Mouse (Mus musculus) layer of hippocampus, adult 11-12 months (tissue): Measurements from ENCODE around the gene Ip6k1.

Experiments
- DNase-seq: peaks from one replicate; pipeline ENCODE4 v3.0.0; 2022; ENCODE audit warnings: low spot score

Ip6k1 gene

DNA sequence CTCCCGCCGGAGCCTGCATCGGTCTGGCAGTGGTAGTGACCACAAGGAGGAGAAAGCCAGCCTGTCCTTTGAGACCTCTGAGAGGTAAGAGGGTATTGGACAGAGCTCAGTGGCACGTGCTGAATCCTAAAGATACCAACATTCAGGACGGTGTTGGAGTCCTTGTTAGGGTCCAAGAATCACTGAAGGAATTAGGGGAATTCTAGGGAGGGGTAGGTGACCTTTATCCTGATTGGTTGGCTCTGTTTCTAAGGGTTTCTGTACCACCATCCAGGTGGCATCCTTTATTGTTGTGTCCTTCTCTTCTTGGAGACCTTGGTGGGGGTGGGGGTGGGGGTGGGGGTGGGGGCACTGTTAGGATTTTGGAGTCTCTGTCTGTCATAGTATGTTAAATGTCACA is 29.8 kb downstream of the Ip6k1 start:
- DNase-seq: no peak

- DNase-seq: no peak
These were observed 33.2 kb downstream of the Ip6k1 start for GRCm38 (mm10) chr9:108035331-108036156.

DNA sequence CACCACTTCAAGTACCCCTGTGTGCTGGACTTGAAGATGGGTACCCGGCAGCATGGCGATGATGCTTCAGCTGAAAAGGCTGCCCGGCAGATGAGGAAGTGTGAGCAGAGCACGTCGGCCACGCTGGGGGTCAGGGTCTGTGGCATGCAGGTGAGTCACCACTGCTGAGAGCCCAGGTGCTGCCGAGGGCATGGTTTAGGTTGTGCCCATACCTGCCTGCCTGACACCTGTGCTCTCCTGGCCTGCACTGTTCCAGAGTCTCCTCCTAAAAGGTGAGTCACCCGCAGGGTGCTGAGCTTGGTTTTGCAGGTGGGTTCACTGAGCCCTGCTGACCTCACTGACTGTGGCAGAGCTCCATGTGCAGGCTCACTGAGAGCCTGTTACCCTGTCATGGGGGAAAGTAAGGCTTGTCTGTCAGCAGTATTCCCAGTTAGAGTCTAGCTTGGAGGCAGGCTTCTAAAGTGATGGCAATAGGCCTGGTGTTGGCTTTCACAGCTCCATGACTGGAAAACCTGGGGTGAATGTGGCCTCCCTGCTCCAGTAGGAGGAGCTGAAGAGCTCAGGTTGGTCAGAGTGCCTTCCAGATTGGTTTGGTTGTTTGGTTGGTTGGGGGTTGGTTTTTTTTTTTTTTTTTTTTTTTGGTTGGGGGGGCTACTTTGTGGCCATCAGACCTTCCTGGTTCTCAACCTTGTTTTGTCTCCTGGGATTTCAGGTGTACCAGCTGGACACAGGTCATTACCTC is 42.6 kb downstream of the Ip6k1 start:
- no peak for DNase-seq

DNA sequence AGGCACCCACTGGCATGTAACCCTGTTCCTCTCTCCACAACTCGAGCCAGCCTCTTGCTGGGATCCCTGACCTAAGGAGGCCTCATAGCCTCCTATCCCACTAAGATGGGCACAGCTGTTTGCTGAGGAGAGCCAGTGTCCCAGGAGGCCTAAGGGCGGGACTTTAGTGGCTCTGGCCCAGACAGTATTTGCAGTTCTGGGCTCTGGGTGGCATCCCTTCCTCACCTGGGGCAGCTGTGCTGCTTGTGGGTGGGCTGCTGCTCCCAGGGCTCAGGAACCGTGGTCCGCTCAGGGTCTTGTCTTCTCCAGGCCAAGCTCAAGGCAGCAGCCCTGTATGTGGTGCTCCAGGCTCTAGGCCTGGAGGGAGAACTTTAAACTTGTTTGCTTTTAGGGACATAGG is 44.3 kb downstream of the Ip6k1 start:
- DNase-seq: no peak

GRCm38 (mm10) chr9:108047601-108048565 is 45.6 kb downstream of the Ip6k1 start:
- DNase-seq: no peak

DNA sequence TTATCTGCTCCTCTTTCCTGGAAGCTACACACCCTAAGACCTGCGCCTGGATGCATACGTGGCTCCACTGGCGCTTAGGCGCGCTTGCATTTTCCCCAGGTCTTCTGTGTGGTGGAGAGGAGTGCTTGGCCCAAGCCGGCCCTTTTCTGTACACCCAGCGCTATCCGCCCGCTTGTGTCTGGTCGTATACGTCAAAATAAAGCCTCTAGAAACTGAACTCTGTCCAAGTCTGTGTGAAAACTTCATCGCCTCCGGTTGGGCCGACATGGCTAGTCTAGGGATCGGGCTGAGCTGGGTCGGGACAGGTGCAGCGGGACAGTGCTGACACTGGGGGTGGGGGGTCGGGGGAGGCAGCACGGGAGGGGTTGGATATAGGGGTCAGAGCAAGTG is 46.3 kb downstream of the Ip6k1 start:
- no peak for DNase-seq

- peak; percentile 97 for DNase-seq
These were observed 46.7 kb downstream of the Ip6k1 start, which contains the start of gene Gmppb for GRCm38 (mm10) chr9:108049016-108049455. Gene Gmppb (plus strand): TSS chr9:108049242.

GRCm38 (mm10) chr9:108049561-108050251 is 47.4 kb downstream of the Ip6k1 start:
- DNase-seq: no peak

GRCm38 (mm10) chr9:108051184-108051930 is 49.1 kb downstream of the Ip6k1 start:
- DNase-seq: no peak

- no peak for DNase-seq
These were observed 49.6 kb downstream of the Ip6k1 start for GRCm38 (mm10) chr9:108051931-108052220.

DNA sequence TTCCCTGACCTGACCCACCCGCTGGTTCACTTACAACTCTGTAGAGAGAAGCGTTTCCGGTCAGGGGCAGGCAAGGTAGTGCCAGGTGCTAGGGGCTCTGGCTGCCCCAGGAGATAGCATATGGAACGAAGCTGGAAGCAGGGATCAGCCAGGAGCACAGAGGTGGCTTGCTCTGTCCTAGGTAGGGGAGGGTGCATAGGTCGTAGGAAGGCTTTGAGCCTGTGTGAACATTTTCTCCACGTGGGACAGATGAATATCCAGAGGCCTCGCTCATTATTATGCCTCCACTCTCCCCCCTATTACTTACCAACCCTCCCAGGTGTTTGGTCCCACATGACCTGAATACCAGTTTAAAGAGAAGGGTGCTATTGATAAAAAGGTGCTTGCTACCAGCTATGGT is 50.1 kb downstream of the Ip6k1 start:
- no peak for DNase-seq

DNA sequence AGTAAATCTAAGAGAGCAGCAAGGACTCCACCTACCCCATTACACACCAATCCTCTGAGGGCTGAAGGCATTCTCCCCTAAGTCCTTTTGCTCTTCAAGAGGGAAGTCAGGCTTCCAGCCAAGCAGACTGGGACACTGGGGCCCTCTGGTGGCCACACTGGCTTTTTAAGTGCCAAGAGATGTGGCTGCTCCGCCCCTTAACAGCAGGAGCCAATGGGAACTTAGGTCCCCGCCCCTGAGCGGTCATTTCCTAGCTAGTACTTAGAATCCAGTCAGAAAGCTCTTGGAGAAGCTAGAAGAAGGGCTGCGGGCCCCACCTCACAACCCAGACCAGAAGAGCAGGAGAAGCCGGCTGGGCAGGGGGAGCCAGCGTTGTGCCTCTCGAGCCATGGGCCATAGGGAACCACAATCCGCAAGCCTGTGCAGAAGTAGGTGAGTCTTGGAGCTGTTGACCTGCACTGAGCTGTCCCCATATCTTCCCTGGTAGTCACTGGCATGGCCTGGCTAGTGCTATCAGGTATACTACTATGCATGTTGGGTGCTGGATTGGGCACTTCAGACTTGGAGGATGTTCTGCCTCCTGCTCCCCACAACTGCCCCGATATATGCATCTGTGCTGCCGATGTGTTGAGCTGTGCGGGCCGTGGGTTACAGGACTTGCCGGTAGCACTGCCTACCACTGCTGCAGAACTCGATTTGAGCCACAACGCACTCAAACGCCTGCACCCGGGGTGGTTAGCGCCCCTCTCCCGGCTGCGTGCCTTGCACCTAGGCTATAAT is 50.8 kb downstream of the Ip6k1 start, which contains the start of gene Amigo3:
Gene Amigo3, plus strand, starts transcription at position 275 of the 780 bp plus-strand sequence.
- DNase-seq: peak; percentile 98

- no peak for DNase-seq
These were observed 51.4 kb downstream of the Ip6k1 start for GRCm38 (mm10) chr9:108053665-108054225.

- DNase-seq: no peak
These were observed 52.2 kb downstream of the Ip6k1 start for GRCm38 (mm10) chr9:108054331-108055040.

DNA sequence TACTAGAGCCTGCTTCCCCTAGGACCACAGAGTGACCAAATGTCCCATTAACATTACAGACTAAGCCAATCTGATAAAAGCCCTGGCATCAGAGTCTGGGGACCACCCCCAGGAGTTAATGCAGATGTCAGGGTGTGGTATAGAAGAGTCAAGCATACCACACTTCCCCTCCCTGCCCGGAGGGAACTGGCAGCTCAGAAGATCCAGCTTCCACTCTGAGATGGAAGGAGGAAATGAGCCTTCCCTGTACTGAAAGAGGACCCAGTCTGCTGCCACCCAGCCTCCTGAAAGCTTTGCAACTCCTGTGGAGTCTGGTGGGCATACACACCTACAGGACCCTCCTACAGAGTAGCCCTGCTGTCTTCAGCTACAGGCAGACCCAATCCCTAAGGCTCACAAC is 52.8 kb downstream of the Ip6k1 start:
- DNase-seq: no peak

GRCm38 (mm10) chr9:108055661-108056237 is 53.4 kb downstream of the Ip6k1 start:
- DNase-seq: no peak

- DNase-seq: no peak
These were observed 54.3 kb downstream of the Ip6k1 start for GRCm38 (mm10) chr9:108056361-108057261.

DNA sequence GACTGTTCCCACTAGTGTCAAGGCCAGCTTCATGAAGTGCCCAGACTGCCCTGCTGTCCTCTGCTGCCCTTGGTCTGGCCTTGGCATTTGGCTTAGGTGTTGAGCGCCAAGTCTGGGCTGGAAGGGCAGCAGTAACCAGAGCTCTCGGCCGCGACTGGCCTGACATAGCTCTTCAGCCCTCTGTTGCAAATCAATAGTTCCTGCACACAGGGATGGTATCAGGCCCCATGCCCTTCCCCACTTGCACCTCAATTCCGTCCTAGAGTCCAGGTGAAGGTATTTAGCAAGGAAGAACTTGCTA is 54.9 kb downstream of the Ip6k1 start:
- DNase-seq: no peak
